Mouse (Mus musculus) CH12.LX (cell line): ENCODE results near the gene Zfp58. TPM values are rescaled to one million over a fixed set of nuclear protein-coding genes. Genes with fewer than 3 reads are reported as not detected.

ENCODE experiments used
- DNase-seq: peaks from one replicate; pipeline ENCODE4 v3.0.0-alpha.2; 2013; ENCODE audit errors: extremely low read depth
- H3K27ac ChIP-seq: 2 replicates; pipeline ENCODE4 v1.5.1; 2012; ENCODE audit warnings: low read depth, mild to moderate bottlenecking, control low read depth, moderate library complexity; ENCODE audit not compliant: insufficient read depth
- H3K27me3 ChIP-seq: replicated peaks from 2 replicates; pipeline ENCODE3; 2012; ENCODE audit warnings: inconsistent platforms
- H3K36me3 ChIP-seq, 2 experiments: replicated peaks in 1 of 2; 2 replicates each; pipeline versions ENCODE3 to v1.6.1; 2012; ENCODE audit warnings: inconsistent platforms in 1 of 2, low read length in 1 of 2, mild to moderate bottlenecking in 1 of 2, mixed read lengths in 1 of 2, moderate library complexity in 1 of 2; ENCODE audit not compliant: control insufficient read depth in 1 of 2, insufficient read depth in 1 of 2
- H3K4me1 ChIP-seq, 2 experiments: 2 replicates each; pipeline ENCODE4 v1.6.1; 2012; ENCODE audit warnings: inconsistent platforms in 1 of 2, moderate library complexity in 1 of 2; ENCODE audit not compliant: insufficient read depth in 2 of 2, control insufficient read depth in 1 of 2
- H3K4me2 ChIP-seq: 2 replicates; pipeline ENCODE4 v1.6.1; 2012; ENCODE audit warnings: low read depth, mild to moderate bottlenecking, control low read depth; ENCODE audit not compliant: poor library complexity, insufficient read depth, severe bottlenecking
- H3K4me3 ChIP-seq, 3 experiments: fragments of 150-350 bp in 1 of 3; sonication (generic) in 1 of 3; replicated peaks in 1 of 3; 2 replicates each; pipeline versions ENCODE3 to v1.5.1; 2011 to 2012; ENCODE audit warnings: low read depth in 2 of 3, low read length in 2 of 3, mild to moderate bottlenecking in 2 of 3, moderate library complexity in 2 of 3, control low read depth in 1 of 3, improper control_type of control experiment in 1 of 3, inconsistent platforms in 1 of 3, mixed read lengths in 1 of 3; ENCODE audit not compliant: poor library complexity in 1 of 3
- H3K79me2 ChIP-seq: replicated peaks from 2 replicates; pipeline ENCODE4 v1.6.1; 2012; ENCODE audit warnings: mild to moderate bottlenecking, moderate library complexity; ENCODE audit not compliant: control insufficient read depth, poor library complexity, insufficient read depth, severe bottlenecking; ENCODE audit errors: extremely low read depth
- H3K9ac ChIP-seq: 2 replicates; pipeline ENCODE4 v1.6.1; 2012; ENCODE audit warnings: low read depth, mild to moderate bottlenecking, control low read depth, moderate library complexity; ENCODE audit not compliant: insufficient read depth
- H3K9me3 ChIP-seq: replicated peaks from 2 replicates; pipeline ENCODE3; 2012; ENCODE audit warnings: low read length, inconsistent platforms, mixed read lengths
- BHLHE40 ChIP-seq: IDR thresholded peaks from 2 replicates; pipeline ENCODE4 v1.6.1; 2011; ENCODE audit warnings: mild to moderate bottlenecking, low read depth, low read length, improper control_type of control experiment
- CHD2 ChIP-seq: IDR thresholded peaks from 2 replicates; pipeline ENCODE4 v1.6.1; 2011; ENCODE audit warnings: low read length, improper control_type of control experiment
- ELF1 ChIP-seq: IDR thresholded peaks from 2 replicates; pipeline ENCODE4 v1.6.1; 2014; ENCODE audit warnings: low read depth, mild to moderate bottlenecking, inconsistent platforms, low read length, improper control_type of control experiment
- EP300 ChIP-seq: IDR thresholded peaks from 2 replicates; pipeline ENCODE4 v1.6.1; 2011; ENCODE audit warnings: low read length, improper control_type of control experiment
- ETS1 ChIP-seq: conservative IDR thresholded peaks from 2 replicates; pipeline ENCODE4 v1.6.1; 2012; ENCODE audit warnings: low read depth, mild to moderate bottlenecking, inconsistent platforms, low read length, improper control_type of control experiment, moderate library complexity
- HCFC1 ChIP-seq: IDR thresholded peaks from 2 replicates; pipeline ENCODE4 v1.6.1; 2012; ENCODE audit warnings: low read depth, mild to moderate bottlenecking, inconsistent platforms, low read length, improper control_type of control experiment
- IRF4 ChIP-seq: IDR thresholded peaks from 2 replicates; pipeline ENCODE4 v1.6.1; 2014; ENCODE audit warnings: low read depth, mild to moderate bottlenecking, inconsistent platforms, low read length, improper control_type of control experiment
- JUN ChIP-seq: IDR thresholded peaks from 2 replicates; pipeline ENCODE4 v1.6.1; 2011; ENCODE audit warnings: low read depth, mild to moderate bottlenecking, low read length, improper control_type of control experiment, moderate library complexity; ENCODE audit not compliant: insufficient read depth
- KAT2A ChIP-seq: IDR thresholded peaks from 2 replicates; pipeline ENCODE4 v1.6.1; 2012; ENCODE audit warnings: low read length, improper control_type of control experiment, inconsistent platforms; ENCODE audit not compliant: insufficient replicate concordance
- MAFK ChIP-seq: IDR thresholded peaks from 2 replicates; pipeline ENCODE4 v1.6.1; 2011; ENCODE audit warnings: low read length, improper control_type of control experiment; ENCODE audit not compliant: insufficient replicate concordance
- MEF2A ChIP-seq: IDR thresholded peaks from 2 replicates; pipeline ENCODE4 v1.6.1; 2014; ENCODE audit warnings: low read depth, mild to moderate bottlenecking, inconsistent platforms, low read length, improper control_type of control experiment, borderline replicate concordance
- MYC ChIP-seq: IDR thresholded peaks from 2 replicates; pipeline ENCODE4 v1.6.1; 2011; ENCODE audit warnings: low read depth, mild to moderate bottlenecking, improper control_type of control experiment, low read length
- NELFE ChIP-seq: IDR thresholded peaks from 2 replicates; pipeline ENCODE4 v1.6.1; 2011; ENCODE audit warnings: low read depth, low read length, improper control_type of control experiment
- NRF1 ChIP-seq: IDR thresholded peaks from 2 replicates; pipeline ENCODE4 v1.6.1; 2014; ENCODE audit warnings: low read depth, mild to moderate bottlenecking, inconsistent platforms, low read length, improper control_type of control experiment, moderate library complexity
- POLR2A ChIP-seq: IDR thresholded peaks from 2 replicates; pipeline ENCODE4 v1.6.1; 2011; ENCODE audit warnings: low read depth, mild to moderate bottlenecking, improper control_type of control experiment, low read length
- POLR2AphosphoS2 ChIP-seq: IDR thresholded peaks from 2 replicates; pipeline ENCODE4 v1.6.1; 2011; ENCODE audit warnings: low read depth, low read length, improper control_type of control experiment
- SIN3A ChIP-seq: IDR thresholded peaks from 2 replicates; pipeline ENCODE4 v1.6.1; 2012; ENCODE audit warnings: low read length, improper control_type of control experiment, inconsistent platforms
- SMC3 ChIP-seq: IDR thresholded peaks from 2 replicates; pipeline ENCODE4 v1.6.1; 2011; ENCODE audit warnings: low read depth, low read length, improper control_type of control experiment
- TBP ChIP-seq: conservative IDR thresholded peaks from 2 replicates; pipeline ENCODE4 v1.6.1; 2011; ENCODE audit warnings: low read depth, low read length, improper control_type of control experiment
- TCF12 ChIP-seq: IDR thresholded peaks from 2 replicates; pipeline ENCODE4 v1.6.1; 2014; ENCODE audit warnings: low read depth, mild to moderate bottlenecking, inconsistent platforms, low read length, improper control_type of control experiment
- USF1 ChIP-seq: IDR thresholded peaks from 2 replicates; pipeline ENCODE4 v1.6.1; 2014; ENCODE audit warnings: low read depth, mild to moderate bottlenecking, inconsistent platforms, low read length, improper control_type of control experiment
- ZKSCAN1 ChIP-seq: IDR thresholded peaks from 2 replicates; pipeline ENCODE4 v1.6.1; 2012; ENCODE audit warnings: low read depth, inconsistent platforms, low read length, improper control_type of control experiment, borderline replicate concordance
- ZMIZ1 ChIP-seq: IDR thresholded peaks from 2 replicates; pipeline ENCODE4 v1.6.1; 2012; ENCODE audit warnings: low read depth, mild to moderate bottlenecking, inconsistent platforms, low read length, improper control_type of control experiment
- ZNF384 ChIP-seq: IDR thresholded peaks from 2 replicates; pipeline ENCODE4 v1.6.1; 2012; ENCODE audit warnings: low read depth, low read length, improper control_type of control experiment, inconsistent platforms
- dilution Hi-C: fragments of 300-500 bp; cut with MboI; formaldehyde crosslinking; loops from 2 replicates; pipeline ENCODE4 v1.14.3; 2020; ENCODE audit warnings: low sequenced_read_pairs; ENCODE audit not compliant: extremely low pct_unique_long_range_greater_than_20kb, extremely low pct_ligation_motif_present
- in situ Hi-C: fragments of 300-500 bp; cut with MboI; formaldehyde crosslinking; loops from 3 replicates; pipeline ENCODE4 v1.14.3; 2019; ENCODE audit warnings: low sequenced_read_pairs, low pct_ligation_motif_present, low pct_unique_long_range_greater_than_20kb, mixed read lengths
- polyA plus RNA-seq: library from polyadenylated mRNA; unstranded; fragments of >175 nt; gene quantifications from 2 replicates; pipeline ENCODE4 v1.2.1, GENCODE M21; 2012; ENCODE audit warnings: low read depth; ENCODE audit not compliant: insufficient read length
- total RNA-seq, 2 experiments: library from RNA; depleted of rRNA; stranded (reverse); fragments of 300-350 nt in 1 of 2; fragments of >200 nt in 1 of 2; gene quantifications; 2 replicates each; pipeline ENCODE4 v1.2.3; 2012 to 2014

The Zfp58 gene
- total and polyA plus RNA-seq, 3 experiments, result 2.9 to 5.9 (median 4.3) TPM

DNA sequence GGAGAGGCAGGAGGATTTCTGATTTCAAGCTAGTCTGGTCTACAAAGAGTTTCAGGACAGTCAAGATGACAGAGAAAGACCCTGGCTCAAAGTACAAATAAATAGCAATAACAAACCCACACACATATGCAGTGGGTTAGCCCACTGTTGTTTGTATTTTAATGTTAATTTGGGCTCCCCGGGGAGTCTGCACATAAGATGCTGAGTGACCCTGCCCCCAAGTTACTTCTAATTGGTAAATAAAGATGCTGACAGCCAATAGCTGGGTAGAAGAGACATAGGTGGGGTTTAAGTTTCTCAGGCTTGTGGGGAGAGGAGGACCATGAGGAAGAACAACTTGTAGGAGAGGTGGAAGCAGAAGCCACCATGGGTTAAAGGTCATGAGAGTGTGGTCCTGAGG, 45.6 kb upstream of the Zfp58 start:
- dilution Hi-C loops, result no loop called here

DNA sequence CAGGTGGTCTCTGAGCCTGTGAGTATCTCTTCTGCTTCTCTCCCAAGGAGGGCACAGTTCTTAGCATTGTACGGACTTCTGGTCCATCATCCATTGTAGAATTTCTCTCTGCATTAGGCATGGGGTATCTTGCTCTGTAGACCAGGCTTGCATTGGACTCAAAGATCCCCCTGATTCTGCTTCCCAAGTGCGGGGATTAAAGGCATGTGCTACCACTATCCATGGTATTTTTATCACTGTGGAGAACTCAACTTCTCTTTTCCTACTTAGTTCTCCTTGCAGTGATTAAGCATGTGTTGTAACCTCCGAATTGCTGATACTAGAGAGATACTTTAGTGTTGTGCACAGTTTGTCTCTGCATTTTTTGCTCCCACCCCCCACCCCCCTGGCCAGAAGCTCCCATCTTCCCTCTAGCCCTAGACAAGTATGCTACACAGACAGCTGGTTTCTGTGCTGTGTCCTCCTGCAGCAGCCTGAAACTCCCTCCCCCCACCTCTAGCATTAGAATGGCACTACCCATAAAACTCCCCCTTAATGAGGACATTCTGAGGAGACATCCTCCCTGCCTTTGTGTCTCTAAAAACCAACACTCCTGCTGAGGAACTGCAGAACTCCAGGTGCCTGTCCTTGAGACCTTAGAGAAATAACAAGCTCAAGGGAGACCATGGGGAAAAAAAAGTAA, 26.8 kb upstream of the Zfp58 start:
- H3K36me3 ChIP-seq, result peaks cover 0 to 3% of the 10 kb centered on the region in 2 experiments
- no peak for DNase-seq
- in situ Hi-C loops (no loop called here), dilution Hi-C loops (no loop called here)
- no peak overlapping the region for H3K9ac ChIP-seq
- peaks cover 25% of the 10 kb centered on the region for H3K79me2 ChIP-seq
- no peaks in the 10 kb centered on the region for H3K27me3 ChIP-seq
- H3K4me3 ChIP-seq, result no peak overlapping the region
- TF ChIP-seq ELF1 (no peak), ZKSCAN1 (no peak), SMC3 (no peak), ZMIZ1 (no peak), EP300 (no peak), NRF1 (no peak), ZNF384 (no peak), POLR2AphosphoS2 (no peak), SIN3A (no peak), TBP (no peak), BHLHE40 (no peak), ETS1 (no peak), IRF4 (no peak), HCFC1 (no peak), CHD2 (no peak), USF1 (no peak), MEF2A (no peak), NELFE (no peak), KAT2A (no peak), MAFK (no peak)
- no peak overlapping the region for H3K27ac ChIP-seq
- H3K4me2 ChIP-seq, result no peak overlapping the region
- peaks cover 6 to 30% of the 10 kb centered on the region in 2 experiments; a peak in 3 of 4 replicates for H3K4me1 ChIP-seq
- H3K9me3 ChIP-seq, result no peaks in the 10 kb centered on the region

More for the DNA sequence above, 45.6 kb upstream of the Zfp58 start:
- TF ChIP-seq MYC, result no peak
- TF ChIP-seq JUN, result no peak
- TF ChIP-seq EP300, result no peak
- TF ChIP-seq SIN3A, result no peak
- no peak for TF ChIP-seq NELFE
- no peak for TF ChIP-seq POLR2A
- TF ChIP-seq TCF12, result no peak
- no peak for TF ChIP-seq ETS1
- Histone ChIP-seq H3K4me1 (peaks cover 0 to 24% of the 10 kb centered on the region in 2 experiments; a peak in 3 of 4 replicates), H3K9ac (no peak overlapping the region), H3K27me3 (no peaks in the 10 kb centered on the region), H3K36me3 (peaks cover 30 to 38% of the 10 kb centered on the region in 2 experiments), H3K79me2 (peaks cover 31% of the 10 kb centered on the region), H3K9me3 (no peaks in the 10 kb centered on the region), H3K4me3 (no peak overlapping the region), H3K4me2 (no peak overlapping the region), H3K27ac (no peak overlapping the region)
- in situ Hi-C loops, result no loop called here
- DNase-seq, result no peak
